Mouse (Mus musculus): ENCODE measurements at regions not wholly inside any gene's neighbourhood (a gene's known extent, or its start where the extent isn't known, plus 50 kb on each side); places are given as distances from the start of the nearest gene placed in this dataset.

DNA sequence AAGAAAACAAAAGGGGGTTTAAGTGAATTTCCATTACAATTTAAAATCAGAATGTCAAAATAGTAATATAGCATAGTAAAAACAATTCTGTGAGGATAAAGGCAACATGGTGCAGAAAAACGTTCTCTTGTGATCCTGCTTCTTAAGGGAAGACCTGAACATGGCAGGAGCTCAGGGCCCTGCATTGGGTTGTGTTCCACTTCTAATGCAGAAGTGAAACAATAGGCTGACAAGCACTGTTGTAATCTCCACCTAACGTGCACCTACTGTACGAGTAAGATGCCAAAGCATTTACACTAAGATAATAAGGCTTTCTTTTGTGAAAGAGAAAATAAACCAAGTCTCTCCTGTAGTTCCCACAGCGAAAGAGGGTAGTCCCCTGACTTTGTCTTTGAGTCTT lies 136.3 kb upstream of the Zc3h15 start:
- Histone ChIP-seq H3K4me2 (no peak overlapping the region), H3K27me3 (ENCODE audit: insufficient read depth, low read length) (no peaks in the 10 kb centered on the region), H3K4me1 (ENCODE audit: insufficient read depth) (no peaks in the 10 kb centered on the region), H3K27ac (ENCODE audit: low read depth) (no peak overlapping the region), H3K9me3 (ENCODE audit: low read depth, low read length) (no peaks in the 10 kb centered on the region), H3K4me3 (ENCODE audit: low read depth, low read length) (no peak overlapping the region), H3K9ac (no peak overlapping the region), H3K36me3 (ENCODE audit: insufficient read depth) (no peaks in the 10 kb centered on the region)
- no peak for ATAC-seq (ENCODE audit: insufficient read depth)
- TF ChIP-seq CTCF (IDR thresholded peaks at IDR 0.05; ENCODE audit: low read depth): no peak
- WGBS: 62% methylated on average over 4 of the region's 4 CpGs
- DNase-seq: no peak

DNA sequence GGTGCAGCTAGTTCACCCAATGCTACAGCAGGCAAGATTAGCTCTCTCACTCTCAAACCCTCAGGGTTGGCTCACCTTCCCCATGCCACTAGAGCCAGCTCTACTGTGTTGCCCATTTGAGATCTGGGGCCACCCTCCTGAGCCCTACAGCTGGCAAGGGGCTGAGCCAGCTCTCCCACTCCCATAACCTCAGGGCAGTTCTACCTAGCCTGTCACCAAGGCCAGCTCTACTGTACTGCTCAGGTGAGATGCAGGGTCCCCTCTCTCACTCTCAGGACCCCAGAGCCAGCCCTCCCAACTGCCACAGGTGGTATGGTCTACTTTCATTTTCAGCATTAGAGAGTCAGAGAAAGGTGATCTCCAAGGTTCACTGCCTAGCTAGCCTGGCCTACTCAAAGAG lies 94.8 kb upstream of the Zc3h15 start:
- H3K9me3 ChIP-seq (ENCODE audit: low read depth, low read length): no peaks in the 10 kb centered on the region
- H3K27ac ChIP-seq (ENCODE audit: low read depth): no peak overlapping the region
- H3K9ac ChIP-seq: no peak overlapping the region
- ATAC-seq (ENCODE audit: insufficient read depth): no peak
- H3K27me3 ChIP-seq (ENCODE audit: insufficient read depth, low read length): no peaks in the 10 kb centered on the region
- no peak for DNase-seq
- H3K4me2 ChIP-seq: no peak overlapping the region
- TF ChIP-seq CTCF (IDR thresholded peaks at IDR 0.05; ENCODE audit: low read depth): no peak
- H3K4me3 ChIP-seq (ENCODE audit: low read depth, low read length): no peak overlapping the region
- H3K36me3 ChIP-seq (ENCODE audit: insufficient read depth): no peaks in the 10 kb centered on the region
- H3K4me1 ChIP-seq (ENCODE audit: insufficient read depth): no peaks in the 10 kb centered on the region

DNA sequence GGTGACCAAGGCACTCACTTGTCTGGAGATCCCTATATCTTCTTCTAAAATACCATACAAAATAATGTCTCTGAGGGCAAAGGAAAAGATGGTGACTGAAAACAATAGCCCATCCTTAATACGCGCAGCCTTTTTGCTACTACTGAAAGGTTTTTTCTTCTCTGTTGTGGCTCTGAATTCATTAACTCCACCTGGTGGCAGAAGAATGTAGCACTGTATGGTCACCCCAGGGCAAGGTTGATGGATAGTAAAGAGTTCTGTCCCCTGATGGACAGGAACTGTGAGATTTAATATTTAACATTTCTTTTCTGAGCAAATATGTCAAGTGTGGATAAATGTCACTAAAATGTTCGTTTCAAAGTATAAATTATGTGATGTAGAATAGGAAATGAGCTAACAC lies 91.9 kb upstream of the Zc3h15 start:
- DNase-seq: no peak
- Histone ChIP-seq H3K9ac (no peak overlapping the region), H3K27me3 (ENCODE audit: insufficient read depth, low read length) (no peaks in the 10 kb centered on the region), H3K36me3 (ENCODE audit: insufficient read depth) (no peaks in the 10 kb centered on the region), H3K9me3 (ENCODE audit: low read depth, low read length) (no peaks in the 10 kb centered on the region), H3K27ac (ENCODE audit: low read depth) (no peak overlapping the region), H3K4me1 (ENCODE audit: insufficient read depth) (no peaks in the 10 kb centered on the region), H3K4me2 (no peak overlapping the region), H3K4me3 (ENCODE audit: low read depth, low read length) (no peak overlapping the region)
- no peak for ATAC-seq (ENCODE audit: insufficient read depth)
- 67% methylated on average over 3 of the region's 3 CpGs for WGBS
- TF ChIP-seq CTCF (IDR thresholded peaks at IDR 0.05; ENCODE audit: low read depth): peak; percentile 28; the same call in 1 of the 2 replicates
